Mouse (Mus musculus) ES-E14 (cell line): ENCODE data around the gene Mrpl23. TPM values are rescaled to one million over a fixed set of nuclear protein-coding genes. Genes with fewer than 3 reads are reported as not detected.
A peak's percentile ranks its signal among the peaks of the same experiment; 100 is the strongest.

ENCODE experiments used
- DNase-seq: peaks from one replicate; pipeline ENCODE4 v3.0.0-alpha.2; 2013; ENCODE audit warnings: low read depth, low spot score
- H3K27ac ChIP-seq: 2 replicates; pipeline ENCODE4 v1.5.1; 2012; ENCODE audit warnings: low read depth, mild to moderate bottlenecking, low read length, moderate library complexity, mixed read lengths; ENCODE audit not compliant: poor library complexity, insufficient read depth, severe bottlenecking
- H3K36me3 ChIP-seq: 2 replicates; pipeline ENCODE4 v1.6.1; 2012; ENCODE audit warnings: mild to moderate bottlenecking, low read length, moderate library complexity, mixed read lengths; ENCODE audit not compliant: control insufficient read depth, poor library complexity, insufficient read depth, severe bottlenecking
- H3K4me1 ChIP-seq, 2 experiments: fragments of 150-350 bp in 1 of 2; sonication (generic) in 1 of 2; 2 replicates each; pipeline ENCODE4 v1.6.1; 2012; ENCODE audit warnings: low read length in 2 of 2, mild to moderate bottlenecking in 1 of 2, mixed read lengths in 1 of 2; ENCODE audit not compliant: control insufficient read depth in 2 of 2, insufficient read depth in 2 of 2, poor library complexity in 1 of 2
- H3K4me3 ChIP-seq, 2 experiments: fragments of 150-350 bp in 1 of 2; sonication (generic) in 1 of 2; 2 replicates each; pipeline ENCODE4 v1.5.1; 2012; ENCODE audit warnings: low read length in 2 of 2, low read depth in 1 of 2, mild to moderate bottlenecking in 1 of 2, mixed read lengths in 1 of 2; ENCODE audit not compliant: insufficient read depth in 1 of 2, poor library complexity in 1 of 2, severe bottlenecking in 1 of 2
- H3K9ac ChIP-seq: 2 replicates; pipeline ENCODE4 v1.6.1; 2012; ENCODE audit warnings: low read depth, mild to moderate bottlenecking, low read length, mixed read lengths; ENCODE audit not compliant: poor library complexity, insufficient read depth, severe bottlenecking
- H3K9me3 ChIP-seq: fragments of 150-350 bp; sonication (generic); 2 replicates; pipeline ENCODE4 v1.6.1; 2012; ENCODE audit warnings: low read depth, mild to moderate bottlenecking, low read length; ENCODE audit not compliant: control insufficient read depth, insufficient read depth
- CHD2 ChIP-seq: IDR thresholded peaks from 2 replicates; pipeline ENCODE4 v1.6.1; 2014; ENCODE audit warnings: mild to moderate bottlenecking, low read depth, low read length, inconsistent platforms
- HCFC1 ChIP-seq: IDR thresholded peaks from 2 replicates; pipeline ENCODE4 v1.6.1; 2012; ENCODE audit warnings: low read length, inconsistent platforms, borderline replicate concordance; ENCODE audit not compliant: insufficient read depth
- MAFK ChIP-seq: IDR thresholded peaks from 2 replicates; pipeline ENCODE4 v1.6.1; 2014; ENCODE audit warnings: mild to moderate bottlenecking, low read depth, low read length, inconsistent platforms; ENCODE audit not compliant: insufficient read depth
- ZC3H11A ChIP-seq: IDR thresholded peaks from 2 replicates; pipeline ENCODE4 v1.6.1; 2012; ENCODE audit warnings: low read depth, mild to moderate bottlenecking, inconsistent platforms, low read length, borderline replicate concordance
- ZNF384 ChIP-seq: IDR thresholded peaks from 2 replicates; pipeline ENCODE4 v1.6.1; 2012; ENCODE audit warnings: low read depth, low read length, inconsistent platforms
- in situ Hi-C, 2 experiments: fragments of 600-800 bp; cut with MboI; formaldehyde crosslinking; loops; one replicate each; pipeline ENCODE4 v1.15.1; 2025; ENCODE audit warnings: low sequenced_read_pairs in 2 of 2, inconsistent platforms in 1 of 2; ENCODE audit not compliant: unreplicated experiment in 2 of 2
- total RNA-seq: library from RNA; depleted of rRNA; stranded (reverse); fragments of 300-350 nt; gene quantifications from 2 replicates; pipeline ENCODE4 v1.2.3, GENCODE M21; 2012

The Mrpl23 gene
- total RNA-seq, 1 experiment, result 49.1 TPM

GRCm38 (mm10) chr7:142581186-142581585 lies 48.7 kb downstream of the Mrpl23 start:
- H3K9me3 ChIP-seq, result peaks cover 8% of the 10 kb centered on the region; the same call in 1 of the 2 replicates
- H3K36me3 ChIP-seq, result no peaks in the 10 kb centered on the region; the same call in 1 of the 2 replicates
- in situ Hi-C loops, result no loop called here
- no peak overlapping the region for H3K27ac ChIP-seq
- no peak for DNase-seq
- TF ChIP-seq CHD2 (no peak), MAFK (no peak), HCFC1 (no peak), ZNF384 (no peak)
- H3K4me1 ChIP-seq, result no peaks in the 10 kb centered on the region
- H3K4me3 ChIP-seq, result no peak overlapping the region
- no peak overlapping the region for H3K9ac ChIP-seq

DNA sequence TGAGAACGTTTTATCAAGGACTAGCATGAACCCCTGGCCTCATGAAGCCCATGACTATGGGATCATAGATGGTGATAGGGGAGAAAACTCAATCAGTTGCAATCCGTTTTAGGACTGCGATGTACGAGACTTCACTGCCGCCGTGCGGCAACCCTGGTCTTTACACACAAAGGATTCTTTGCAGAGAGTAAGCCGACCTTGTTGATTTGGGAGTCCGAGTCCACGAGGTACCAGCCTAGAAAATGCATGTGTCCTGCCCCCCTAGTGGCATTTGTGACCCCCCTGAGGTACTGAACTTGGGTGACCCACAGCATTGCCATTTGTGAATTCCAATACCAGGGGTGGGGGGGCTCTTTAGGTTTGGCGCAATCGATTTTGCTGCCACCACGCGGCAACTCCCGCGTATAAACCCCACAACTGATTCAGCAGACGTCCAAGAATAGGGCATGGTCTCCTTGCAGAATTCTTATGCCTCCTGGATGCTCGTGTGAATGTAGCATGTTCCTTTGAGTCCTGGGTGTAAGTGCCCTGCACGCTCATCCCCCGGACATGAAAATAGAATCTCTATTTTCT lies 49.3 kb downstream of the Mrpl23 start:
- TF ChIP-seq ZC3H11A (no peak), HCFC1 (no peak), ZNF384 (no peak), CHD2 (no peak), MAFK (no peak)
- no peak overlapping the region for H3K9ac ChIP-seq
- H3K4me3 ChIP-seq, result no peak overlapping the region
- H3K4me1 ChIP-seq, result no peaks in the 10 kb centered on the region
- H3K27ac ChIP-seq, result no peak overlapping the region
- in situ Hi-C loops, result no loop called here
- H3K9me3 ChIP-seq, result peaks cover 8% of the 10 kb centered on the region; the same call in 1 of the 2 replicates
- DNase-seq, result peak; percentile 15
- H3K36me3 ChIP-seq, result no peaks in the 10 kb centered on the region; the same call in 1 of the 2 replicates

DNA sequence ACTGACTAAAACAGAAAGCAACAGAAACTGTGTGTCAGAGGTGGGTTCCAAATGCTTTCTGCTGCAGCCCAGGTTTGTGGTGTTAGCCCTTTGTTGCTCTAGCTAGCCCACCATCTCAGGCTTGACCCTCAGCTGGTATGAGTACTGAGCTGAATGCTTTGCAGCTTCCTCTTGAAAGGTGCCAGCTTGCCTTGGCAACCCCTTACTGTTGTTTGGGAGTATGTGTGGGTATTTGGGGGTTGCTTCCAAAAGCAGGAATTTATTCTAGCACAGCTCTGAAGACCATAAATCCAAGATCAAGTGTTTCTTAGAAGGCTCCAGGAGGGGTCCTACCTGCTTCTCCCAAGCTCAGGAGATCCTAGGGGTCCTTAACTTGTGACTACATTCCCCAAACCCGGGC lies 52.4 kb downstream of the Mrpl23 start:
- Histone ChIP-seq H3K36me3 (no peaks in the 10 kb centered on the region), H3K9ac (no peak overlapping the region), H3K4me1 (no peaks in the 10 kb centered on the region), H3K4me3 (no peak overlapping the region), H3K9me3 (peaks cover 8% of the 10 kb centered on the region; the same call in 1 of the 2 replicates), H3K27ac (no peak overlapping the region)
- no peak for DNase-seq
- TF ChIP-seq ZNF384, result no peak
- TF ChIP-seq CHD2, result no peak
- no peak for TF ChIP-seq ZC3H11A
- no peak for TF ChIP-seq HCFC1
- no peak for TF ChIP-seq MAFK
- in situ Hi-C loops, result no loop called here

GRCm38 (mm10) chr7:142585890-142586289 lies 53.4 kb downstream of the Mrpl23 start:
- no peaks in the 10 kb centered on the region for H3K36me3 ChIP-seq
- no peak overlapping the region for H3K4me3 ChIP-seq
- H3K4me1 ChIP-seq, result no peaks in the 10 kb centered on the region
- in situ Hi-C loops, result no loop called here
- peaks cover 6% of the 10 kb centered on the region; the same call in 1 of the 2 replicates for H3K9me3 ChIP-seq
- DNase-seq, result no peak
- H3K27ac ChIP-seq, result no peak overlapping the region
- TF ChIP-seq MAFK, result no peak
- no peak for TF ChIP-seq ZNF384
- TF ChIP-seq CHD2, result no peak
- TF ChIP-seq ZC3H11A, result no peak
- TF ChIP-seq HCFC1, result no peak
- no peak overlapping the region for H3K9ac ChIP-seq
